Mouse (Mus musculus): ENCODE measurements around the gene Ltn1. TPM values are rescaled to one million over a fixed set of nuclear protein-coding genes. Genes with fewer than 3 reads are reported as not detected.

Ltn1 gene
- polyA plus RNA-seq, 1 experiment from 2014 or later = 29.6 TPM

DNA sequence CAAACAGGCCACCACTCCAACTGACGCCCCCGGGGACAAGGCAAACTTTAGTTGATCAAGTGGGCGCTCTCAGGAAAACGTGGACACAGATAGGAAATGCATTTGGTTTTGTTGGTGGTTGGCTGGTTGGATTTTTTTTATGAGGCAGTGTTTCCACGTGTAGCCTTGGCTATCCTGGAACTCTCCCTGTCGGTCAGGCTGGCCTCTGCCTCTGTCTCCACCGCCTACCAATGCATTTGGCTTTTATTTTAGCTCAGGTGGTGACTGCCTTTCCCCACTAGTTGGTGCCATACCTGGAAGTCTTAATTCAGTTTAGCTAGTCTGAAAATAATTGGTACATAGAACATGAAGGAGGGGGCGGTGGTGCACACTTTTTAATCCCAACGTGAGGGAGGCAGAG lies 8.7 kb upstream of the Ltn1 start:
- 0 out of 2 replicates have a peak, but pooled peaks cover 7% of the 10 kb centered on the region for H3K36me3 ChIP-seq
- peak overlapping the region; percentile 80 for H3K4me2 ChIP-seq
- peak overlapping the region; percentile 81 for H3K9ac ChIP-seq
- H3K27me3 ChIP-seq (replicated peaks) = no peaks in the 10 kb centered on the region
- H3K4me1 ChIP-seq (replicated peaks) = peaks cover 14% of the 10 kb centered on the region
- 22% methylated on average over 9 of the region's 9 CpGs for WGBS
- peak overlapping the region; percentile 75 for H3K4me3 ChIP-seq
- H3K27ac ChIP-seq (ENCODE audit: poor library complexity, severe bottlenecking) = no peak overlapping the region
- ATAC-seq (ENCODE audit: insufficient number of reproducible peaks, low FRiP score) = no peak
- no peaks in the 10 kb centered on the region for H3K9me3 ChIP-seq (replicated peaks)

DNA sequence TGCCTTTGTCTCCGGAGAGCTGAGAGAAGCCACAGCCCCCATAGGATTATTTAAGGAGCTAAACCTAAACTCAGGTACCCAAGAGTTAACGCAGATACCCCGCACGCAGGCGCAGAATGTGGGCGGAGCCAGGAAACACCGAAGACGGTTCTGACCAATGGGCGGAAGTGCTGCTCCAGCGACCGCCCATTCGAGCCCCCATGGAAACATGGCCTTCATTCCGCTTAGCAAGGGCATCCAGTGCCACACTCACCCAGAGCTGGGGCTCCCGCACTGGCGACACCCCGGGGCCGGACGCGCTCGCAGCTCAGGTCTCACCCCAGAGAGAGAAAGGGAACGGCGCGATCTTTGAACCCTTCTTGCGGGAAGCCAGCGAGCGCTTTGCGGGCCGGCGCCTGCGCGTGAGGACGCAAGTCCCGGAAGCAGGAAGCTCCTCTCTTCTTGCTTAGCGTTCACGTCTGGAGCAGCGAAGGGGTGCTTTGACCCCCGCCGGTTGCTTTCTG lies 7.8 kb upstream of the Ltn1 start, which contains the start of gene Rwdd2b:
TSS of gene Rwdd2b (minus strand) at position 390 of the 503 bp plus-strand sequence.
- Histone ChIP-seq H3K9me3 (replicated peaks) (no peaks in the 10 kb centered on the region), H3K27ac (ENCODE audit: poor library complexity, severe bottlenecking) (peak within 1 kb of the TSS; percentile 75), H3K36me3 (0 out of 2 replicates have a peak, but pooled peaks cover 11% of the 10 kb centered on the region), H3K4me3 (peak within 1 kb of the TSS; percentile 75), H3K4me1 (replicated peaks) (peaks cover 14% of the 10 kb centered on the region), H3K9ac (peak within 1 kb of the TSS; percentile 81), H3K27me3 (replicated peaks) (no peaks in the 10 kb centered on the region), H3K4me2 (peak within 1 kb of the TSS; percentile 80)
- under 1% methylated on average over 38 of the region's 38 CpGs for WGBS
- ATAC-seq (ENCODE audit: insufficient number of reproducible peaks, low FRiP score) = peak; percentile 95

DNA sequence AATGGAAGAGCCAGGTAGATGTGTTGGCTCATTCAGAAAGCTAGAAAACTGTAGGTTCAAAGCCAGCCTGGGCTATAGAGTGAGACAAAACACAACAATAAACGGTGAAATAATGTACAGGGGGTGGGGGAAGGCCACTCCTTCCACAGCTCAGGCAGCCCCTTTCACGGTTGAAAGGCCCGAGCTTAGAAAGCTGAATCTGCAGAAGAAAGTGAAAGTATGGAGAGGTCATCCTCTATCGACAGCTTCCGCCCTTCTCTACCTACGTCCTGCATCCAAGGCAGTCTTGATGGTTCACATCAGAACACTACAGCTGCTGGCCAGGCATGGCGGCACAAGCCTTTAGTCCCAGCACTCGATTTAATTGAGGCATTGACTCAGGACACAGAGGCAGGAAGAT lies 6.3 kb upstream of the Ltn1 start:
- H3K4me3 ChIP-seq = no peak overlapping the region
- H3K4me1 ChIP-seq (replicated peaks) = peaks cover 14% of the 10 kb centered on the region
- H3K27ac ChIP-seq (ENCODE audit: poor library complexity, severe bottlenecking) = no peak overlapping the region
- ATAC-seq (ENCODE audit: insufficient number of reproducible peaks, low FRiP score) = no peak
- no peak overlapping the region for H3K9ac ChIP-seq
- no peak overlapping the region for H3K4me2 ChIP-seq
- H3K36me3 ChIP-seq = 0 out of 2 replicates have a peak, but pooled peaks cover 16% of the 10 kb centered on the region
- H3K27me3 ChIP-seq (replicated peaks) = no peaks in the 10 kb centered on the region
- no peaks in the 10 kb centered on the region for H3K9me3 ChIP-seq (replicated peaks)
- WGBS = 90% methylated on average over 8 of the region's 8 CpGs

DNA sequence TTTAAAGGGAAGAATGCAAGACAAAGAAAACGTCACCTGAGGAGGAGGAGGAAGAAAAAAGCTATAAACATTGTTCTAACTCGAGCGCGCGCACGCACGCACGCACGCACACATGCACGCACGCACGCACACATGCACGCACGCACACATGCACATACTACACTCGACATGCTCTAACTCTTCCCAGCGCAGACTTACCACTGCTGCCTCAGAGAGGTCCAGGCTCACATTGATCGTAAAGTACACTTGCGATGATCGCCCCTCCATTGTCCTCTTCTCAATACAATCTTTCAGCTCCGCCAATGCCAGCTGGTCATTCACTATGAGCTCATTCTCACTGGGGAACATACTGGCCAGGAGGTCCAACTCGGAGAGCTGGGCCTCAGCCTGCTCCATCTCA lies 4.7 kb upstream of the Ltn1 start:
- no peak for ATAC-seq (ENCODE audit: insufficient number of reproducible peaks, low FRiP score)
- Histone ChIP-seq H3K4me1 (replicated peaks) (peaks cover 14% of the 10 kb centered on the region), H3K27me3 (replicated peaks) (no peaks in the 10 kb centered on the region), H3K9ac (no peak overlapping the region), H3K9me3 (replicated peaks) (no peaks in the 10 kb centered on the region), H3K27ac (ENCODE audit: poor library complexity, severe bottlenecking) (no peak overlapping the region), H3K4me2 (no peak overlapping the region), H3K36me3 (0 out of 2 replicates have a peak, but pooled peaks cover 16% of the 10 kb centered on the region), H3K4me3 (no peak overlapping the region)
- WGBS = 92% methylated on average over 21 of the region's 21 CpGs

DNA sequence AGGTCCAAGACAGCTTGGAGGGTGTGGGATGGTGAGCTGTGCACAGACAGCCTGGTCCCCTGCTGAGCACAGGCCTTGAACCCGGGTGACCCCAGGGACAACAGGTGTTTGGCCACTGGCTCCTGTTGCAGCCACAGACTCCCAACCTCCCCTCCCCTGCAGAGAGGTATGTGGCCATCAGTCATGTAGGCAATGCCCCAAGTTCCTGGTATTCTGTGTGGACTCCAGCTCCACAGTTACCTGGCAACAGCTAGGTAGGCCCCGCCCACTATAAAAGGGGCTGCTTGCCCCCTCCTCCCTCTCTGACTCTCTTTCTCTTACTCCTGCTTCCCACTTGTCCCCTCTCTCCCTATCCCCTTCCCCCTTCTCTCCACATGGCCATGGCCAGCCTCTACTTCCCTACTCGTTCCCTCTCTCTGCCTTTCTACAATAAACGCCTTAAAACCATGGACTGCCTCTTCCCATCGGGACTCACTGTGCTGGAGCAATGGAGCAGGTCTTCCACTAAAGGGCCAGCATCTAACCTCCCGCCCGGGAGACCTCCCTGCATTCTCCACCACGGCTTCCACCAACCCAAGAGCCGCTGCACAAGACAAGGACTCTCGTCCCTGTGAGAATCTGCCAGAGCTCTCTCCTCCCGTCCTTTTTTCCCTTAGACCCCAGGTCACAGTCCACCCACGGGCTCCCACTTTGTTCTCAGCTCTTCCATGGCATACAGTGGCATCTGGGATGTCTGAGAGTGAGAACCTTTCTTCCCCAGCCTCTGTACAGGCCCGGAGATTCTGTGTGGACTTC lies 3.2 kb upstream of the Ltn1 start:
- 0 out of 2 replicates have a peak, but pooled peaks cover 16% of the 10 kb centered on the region for H3K36me3 ChIP-seq
- WGBS = 78% methylated on average over 13 of the region's 13 CpGs
- H3K4me2 ChIP-seq = no peak overlapping the region
- H3K4me1 ChIP-seq (replicated peaks) = peaks cover 11% of the 10 kb centered on the region
- no peak overlapping the region for H3K9ac ChIP-seq
- no peak for ATAC-seq (ENCODE audit: insufficient number of reproducible peaks, low FRiP score)
- no peaks in the 10 kb centered on the region for H3K9me3 ChIP-seq (replicated peaks)
- H3K27ac ChIP-seq (ENCODE audit: poor library complexity, severe bottlenecking) = no peak overlapping the region
- H3K27me3 ChIP-seq (replicated peaks) = no peaks in the 10 kb centered on the region
- no peak overlapping the region for H3K4me3 ChIP-seq

DNA sequence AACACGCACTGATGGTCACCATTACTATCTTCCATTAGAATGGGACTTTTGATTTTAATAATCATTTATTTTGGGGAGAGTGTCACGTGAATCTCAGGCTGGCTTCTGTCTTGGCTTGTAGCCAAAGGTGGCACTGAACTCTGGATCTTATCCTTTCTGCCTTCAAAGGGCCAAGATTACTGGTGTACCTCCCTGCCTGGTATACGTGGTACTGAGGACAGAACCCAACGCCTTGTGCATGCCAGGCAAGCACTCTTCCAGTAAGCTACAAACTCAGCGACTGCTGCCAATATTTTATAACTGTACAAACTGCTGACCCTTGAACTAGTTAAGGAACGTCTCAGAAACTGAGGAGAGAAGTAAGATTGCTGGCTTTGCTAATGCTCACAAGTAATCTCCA lies 2.5 kb upstream of the Ltn1 start:
- Histone ChIP-seq H3K4me1 (replicated peaks) (peaks cover 11% of the 10 kb centered on the region), H3K9me3 (replicated peaks) (no peaks in the 10 kb centered on the region), H3K27me3 (replicated peaks) (no peaks in the 10 kb centered on the region), H3K9ac (no peak overlapping the region), H3K27ac (ENCODE audit: poor library complexity, severe bottlenecking) (no peak overlapping the region), H3K36me3 (0 out of 2 replicates have a peak, but pooled peaks cover 16% of the 10 kb centered on the region), H3K4me2 (no peak overlapping the region), H3K4me3 (no peak overlapping the region)
- 74% methylated on average over 6 of the region's 6 CpGs for WGBS
- no peak for ATAC-seq (ENCODE audit: insufficient number of reproducible peaks, low FRiP score)

DNA sequence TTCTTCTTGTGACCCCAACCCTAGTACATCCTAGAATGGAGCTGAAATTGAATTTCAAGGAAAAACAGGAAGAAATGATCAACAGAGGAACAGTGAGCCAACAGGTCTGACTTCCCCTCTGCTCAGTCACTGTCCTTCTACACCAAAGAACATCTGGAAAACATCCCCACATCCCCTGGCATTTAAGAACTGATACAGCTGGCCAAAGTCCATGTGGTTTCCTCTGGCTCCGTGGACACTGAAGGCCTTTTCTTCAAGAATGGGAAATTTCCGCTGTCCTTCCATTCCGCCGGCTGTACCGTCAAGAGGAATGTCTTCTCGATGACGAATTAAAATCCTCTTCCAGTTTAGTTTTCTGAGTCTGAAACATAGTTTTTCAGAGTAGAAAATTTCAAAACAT lies 1.9 kb upstream of the Ltn1 start:
- H3K9me3 ChIP-seq (replicated peaks) = no peaks in the 10 kb centered on the region
- H3K4me3 ChIP-seq = no peak overlapping the region
- 0 out of 2 replicates have a peak, but pooled peaks cover 16% of the 10 kb centered on the region for H3K36me3 ChIP-seq
- WGBS = 88% methylated on average over 7 of the region's 7 CpGs
- ATAC-seq (ENCODE audit: insufficient number of reproducible peaks, low FRiP score) = no peak
- H3K4me1 ChIP-seq (replicated peaks) = peaks cover 6% of the 10 kb centered on the region; the same call in 1 of the 2 replicates
- no peak overlapping the region for H3K4me2 ChIP-seq
- no peak overlapping the region for H3K9ac ChIP-seq
- H3K27me3 ChIP-seq (replicated peaks) = no peaks in the 10 kb centered on the region
- no peak overlapping the region for H3K27ac ChIP-seq (ENCODE audit: poor library complexity, severe bottlenecking)

DNA sequence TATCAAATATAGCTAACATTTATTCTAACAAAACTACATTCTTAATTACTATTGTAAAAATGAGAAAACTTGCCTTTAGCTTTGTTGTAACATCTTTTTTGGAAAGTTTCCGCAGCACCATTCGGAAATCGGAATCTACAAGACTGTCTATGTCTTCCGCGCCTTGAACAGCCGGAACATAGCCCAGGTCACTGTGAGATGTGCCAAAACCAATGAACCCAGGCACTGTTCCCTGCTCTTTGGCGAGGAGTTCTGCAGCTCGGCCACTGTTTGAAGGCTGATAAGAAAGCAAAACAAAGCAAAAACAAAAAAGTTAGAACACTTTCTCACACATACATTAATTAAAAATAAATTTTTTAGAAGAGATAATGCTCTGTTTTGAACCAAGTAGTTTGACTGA lies 4.9 kb downstream of the Ltn1 start:
- WGBS = 84% methylated on average over 8 of the region's 8 CpGs
- H3K4me1 ChIP-seq (replicated peaks) = peaks cover 5% of the 10 kb centered on the region; the same call in 1 of the 2 replicates
- H3K4me3 ChIP-seq = no peak overlapping the region
- H3K27ac ChIP-seq (ENCODE audit: poor library complexity, severe bottlenecking) = no peak overlapping the region
- peaks cover 41% of the 10 kb centered on the region for H3K36me3 ChIP-seq
- no peaks in the 10 kb centered on the region for H3K9me3 ChIP-seq (replicated peaks)
- H3K9ac ChIP-seq = no peak overlapping the region
- ATAC-seq (ENCODE audit: insufficient number of reproducible peaks, low FRiP score) = no peak
- H3K4me2 ChIP-seq = no peak overlapping the region
- no peaks in the 10 kb centered on the region for H3K27me3 ChIP-seq (replicated peaks)

DNA sequence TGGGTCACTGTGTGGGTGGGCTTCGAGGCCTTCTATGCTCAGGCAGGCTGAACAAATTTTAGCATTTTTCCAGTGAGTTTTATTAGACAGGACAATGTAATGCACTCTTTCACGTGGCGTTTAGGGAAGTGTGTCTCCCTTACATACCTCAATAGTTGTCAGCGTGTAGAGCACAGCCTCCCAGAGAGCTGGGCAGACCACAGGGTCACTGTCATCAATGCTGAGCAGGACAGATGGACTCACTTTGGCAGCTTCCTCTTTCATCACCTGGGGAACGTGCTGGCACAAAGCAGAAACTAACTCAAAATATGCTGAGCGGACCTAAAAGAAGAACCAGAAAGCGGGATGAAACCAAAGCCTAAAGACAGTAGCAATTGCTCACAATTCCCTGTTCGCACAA lies 11.8 kb downstream of the Ltn1 start:
- peaks cover 92% of the 10 kb centered on the region for H3K36me3 ChIP-seq
- no peaks in the 10 kb centered on the region for H3K4me1 ChIP-seq (replicated peaks)
- H3K4me2 ChIP-seq = no peak overlapping the region
- no peak for ATAC-seq (ENCODE audit: insufficient number of reproducible peaks, low FRiP score)
- no peaks in the 10 kb centered on the region for H3K27me3 ChIP-seq (replicated peaks)
- 97% methylated on average over 8 of the region's 8 CpGs for WGBS
- no peak overlapping the region for H3K9ac ChIP-seq
- no peak overlapping the region for H3K4me3 ChIP-seq
- peaks cover 8% of the 10 kb centered on the region for H3K9me3 ChIP-seq (replicated peaks)
- H3K27ac ChIP-seq (ENCODE audit: poor library complexity, severe bottlenecking) = no peak overlapping the region

DNA sequence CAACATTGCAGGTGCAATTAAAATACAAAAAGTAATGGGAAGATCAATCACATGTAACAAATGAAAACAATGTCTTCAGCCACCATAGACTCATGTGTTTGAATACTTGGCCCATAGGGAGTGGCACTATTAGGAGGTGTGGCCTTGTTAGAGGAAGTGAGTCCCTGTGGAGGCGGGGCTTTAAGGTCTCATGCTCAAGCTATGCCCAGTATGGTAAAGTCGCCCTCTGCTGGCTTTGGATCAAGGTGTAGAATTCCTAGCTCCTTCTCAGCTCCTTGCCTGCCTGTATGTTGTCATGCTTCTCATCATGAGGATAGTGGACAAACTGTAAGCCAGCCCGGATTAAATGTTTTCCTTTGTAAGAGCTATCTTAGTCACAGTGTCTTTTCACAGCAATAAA lies 27.4 kb downstream of the Ltn1 start:
- WGBS = 82% methylated on average over 3 of the region's 3 CpGs
- no peaks in the 10 kb centered on the region for H3K4me1 ChIP-seq (replicated peaks)
- H3K36me3 ChIP-seq = peaks cover 76% of the 10 kb centered on the region
- no peak overlapping the region for H3K4me3 ChIP-seq
- no peak overlapping the region for H3K9ac ChIP-seq
- no peaks in the 10 kb centered on the region for H3K9me3 ChIP-seq (replicated peaks)
- H3K27me3 ChIP-seq (replicated peaks) = no peaks in the 10 kb centered on the region
- ATAC-seq (ENCODE audit: insufficient number of reproducible peaks, low FRiP score) = no peak
- H3K4me2 ChIP-seq = no peak overlapping the region
- H3K27ac ChIP-seq (ENCODE audit: poor library complexity, severe bottlenecking) = no peak overlapping the region

DNA sequence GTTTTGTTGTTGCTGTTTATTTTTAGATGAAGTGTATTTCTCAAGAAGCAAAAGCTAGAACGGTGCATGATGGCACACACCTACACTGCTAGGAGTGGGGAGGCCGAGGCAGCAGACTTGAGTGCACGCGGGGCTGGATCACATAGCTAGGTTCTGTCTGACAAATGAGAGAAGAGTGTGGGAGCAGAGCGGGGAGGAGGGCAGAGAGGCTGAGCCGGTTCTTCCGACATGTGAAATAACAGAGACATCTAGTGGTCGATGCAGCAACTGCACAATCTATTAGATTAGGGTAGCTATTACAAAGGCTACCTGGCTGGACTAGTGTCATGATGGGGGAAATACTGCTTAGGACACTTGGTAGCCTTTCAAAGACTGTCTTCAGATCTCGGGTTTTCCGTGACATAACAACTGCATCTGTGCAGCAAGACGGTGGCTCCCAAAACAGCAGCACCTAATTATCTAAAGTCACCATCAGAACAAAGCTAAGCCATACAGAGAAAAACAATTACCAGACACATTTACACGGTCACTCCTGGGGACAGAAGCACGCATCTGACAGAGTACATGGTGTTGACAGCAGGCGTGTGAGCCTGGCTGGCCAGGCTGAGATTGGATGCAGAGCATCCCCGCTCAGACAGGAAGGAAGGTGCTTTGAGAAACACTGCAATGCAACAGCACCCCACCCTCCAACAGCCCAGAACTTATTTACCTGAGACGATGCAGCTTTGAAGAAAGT lies 38.4 kb downstream of the Ltn1 start:
- 0 out of 2 replicates have a peak, but pooled peaks cover 3% of the 10 kb centered on the region for H3K4me1 ChIP-seq (replicated peaks)
- no peak overlapping the region for H3K4me2 ChIP-seq
- H3K27ac ChIP-seq (ENCODE audit: poor library complexity, severe bottlenecking) = no peak overlapping the region
- no peaks in the 10 kb centered on the region for H3K9me3 ChIP-seq (replicated peaks)
- H3K27me3 ChIP-seq (replicated peaks) = no peaks in the 10 kb centered on the region
- H3K36me3 ChIP-seq = peaks cover 66% of the 10 kb centered on the region
- ATAC-seq (ENCODE audit: insufficient number of reproducible peaks, low FRiP score) = 0 out of 2 replicates have a peak, but pooled peaks have one; percentile 33
- no peak overlapping the region for H3K9ac ChIP-seq
- 43% methylated on average over 16 of the region's 16 CpGs for WGBS
- no peak overlapping the region for H3K4me3 ChIP-seq

Data from heart, embryonic 12.5 days (tissue).